Mouse (Mus musculus): ENCODE results near the gene Mta2. TPM values are rescaled to one million over a fixed set of nuclear protein-coding genes. Genes with fewer than 3 reads are reported as not detected.

Mta2 gene
- 42.2 TPM for polyA plus RNA-seq (2015; fragmentation: Illumina TruSeq; extraction: RNeasy Lipid Tissue Mini Kit (QIAGEN cat#74804); ENCODE audit: low read depth, low replicate concordance)

GRCm38 (mm10) chr19:8941515-8942217, at the start of gene Mta2:
Mta2 (plus strand) TSS chr19:8941875.

GRCm38 (mm10) chr19:8892829-8893766, 48.6 kb upstream of the Mta2 start, which contains the start of gene Ints5:
Ints5 (plus strand) TSS chr19:8893005.

GRCm38 (mm10) chr19:8897865-8898495, 43.7 kb upstream of the Mta2 start, which contains the start of gene Ganab:
Ganab (plus strand) TSS chr19:8898071.

GRCm38 (mm10) chr19:8920073-8920736, 21.5 kb upstream of the Mta2 start, which contains the start of gene B3gat3:
B3gat3 (plus strand) TSS chr19:8920374.

GRCm38 (mm10) chr19:8929224-8930088, 12.2 kb upstream of the Mta2 start, which contains the start of the genes Rom1 and Eml3:
Rom1 (minus strand) TSS chr19:8929356.
Eml3 (plus strand) TSS chr19:8929552.

GRCm38 (mm10) chr19:8953135-8954039, 11.7 kb downstream of the Mta2 start, which contains the start of gene Tut1:
Tut1 (plus strand) TSS chr19:8953847.

GRCm38 (mm10) chr19:8966590-8967372, 25.1 kb downstream of the Mta2 start, which contains the start of gene Eef1g:
Eef1g (plus strand) TSS chr19:8967041.

GRCm38 (mm10) chr19:8989066-8989566, 47.4 kb downstream of the Mta2 start, which contains the start of gene Ahnak:
Ahnak (plus strand) TSS chr19:8989284.

Other genes starting within 250 kb of the Mta2 start
- 155 TPM for gene Slc3a2, start 218.5 kb upstream of the Mta2 start, polyA plus RNA-seq (2015; fragmentation: Illumina TruSeq; extraction: RNeasy Lipid Tissue Mini Kit (QIAGEN cat#74804); ENCODE audit: low read depth, low replicate concordance)
- 52.0 TPM for gene Wdr74, start 206.0 kb upstream of the Mta2 start, polyA plus RNA-seq (2015; fragmentation: Illumina TruSeq; extraction: RNeasy Lipid Tissue Mini Kit (QIAGEN cat#74804); ENCODE audit: low read depth, low replicate concordance)
- gene 1700092M07Rik, start 201.2 kb upstream of the Mta2 start, polyA plus RNA-seq (2015; fragmentation: Illumina TruSeq; extraction: RNeasy Lipid Tissue Mini Kit (QIAGEN cat#74804); ENCODE audit: low read depth, low replicate concordance): not detected
- 93.3 TPM for gene Stx5a, start 200.5 kb upstream of the Mta2 start, polyA plus RNA-seq (2015; fragmentation: Illumina TruSeq; extraction: RNeasy Lipid Tissue Mini Kit (QIAGEN cat#74804); ENCODE audit: low read depth, low replicate concordance)
- gene Nxf1, start 184.8 kb upstream of the Mta2 start, polyA plus RNA-seq (2015; fragmentation: Illumina TruSeq; extraction: RNeasy Lipid Tissue Mini Kit (QIAGEN cat#74804); ENCODE audit: low read depth, low replicate concordance): 89.5 TPM
- gene Tmem223, start 170.9 kb upstream of the Mta2 start, polyA plus RNA-seq (2015; fragmentation: Illumina TruSeq; extraction: RNeasy Lipid Tissue Mini Kit (QIAGEN cat#74804); ENCODE audit: low read depth, low replicate concordance): 109 TPM
- 11.0 TPM for gene Tmem179b, start 167.4 kb upstream of the Mta2 start, polyA plus RNA-seq (2015; fragmentation: Illumina TruSeq; extraction: RNeasy Lipid Tissue Mini Kit (QIAGEN cat#74804); ENCODE audit: low read depth, low replicate concordance)
- 12.2 TPM for gene Taf6l, start 155.5 kb upstream of the Mta2 start, polyA plus RNA-seq (2015; fragmentation: Illumina TruSeq; extraction: RNeasy Lipid Tissue Mini Kit (QIAGEN cat#74804); ENCODE audit: low read depth, low replicate concordance)
- gene Polr2g, start 143.3 kb upstream of the Mta2 start, polyA plus RNA-seq (2015; fragmentation: Illumina TruSeq; extraction: RNeasy Lipid Tissue Mini Kit (QIAGEN cat#74804); ENCODE audit: low read depth, low replicate concordance): 206 TPM
- 4.3 TPM for gene Zbtb3, start 139.3 kb upstream of the Mta2 start, polyA plus RNA-seq (2015; fragmentation: Illumina TruSeq; extraction: RNeasy Lipid Tissue Mini Kit (QIAGEN cat#74804); ENCODE audit: low read depth, low replicate concordance)
- gene Ttc9c, start 122.5 kb upstream of the Mta2 start, polyA plus RNA-seq (2015; fragmentation: Illumina TruSeq; extraction: RNeasy Lipid Tissue Mini Kit (QIAGEN cat#74804); ENCODE audit: low read depth, low replicate concordance): 38.9 TPM
- gene Hnrnpul2, start 121.9 kb upstream of the Mta2 start, polyA plus RNA-seq (2015; fragmentation: Illumina TruSeq; extraction: RNeasy Lipid Tissue Mini Kit (QIAGEN cat#74804); ENCODE audit: low read depth, low replicate concordance): 102 TPM
- not detected for gene AC129217.1, start 112.1 kb upstream of the Mta2 start, polyA plus RNA-seq (2015; fragmentation: Illumina TruSeq; extraction: RNeasy Lipid Tissue Mini Kit (QIAGEN cat#74804); ENCODE audit: low read depth, low replicate concordance)
- gene Bscl2, start 104.4 kb upstream of the Mta2 start, polyA plus RNA-seq (2015; fragmentation: Illumina TruSeq; extraction: RNeasy Lipid Tissue Mini Kit (QIAGEN cat#74804); ENCODE audit: low read depth, low replicate concordance): 92.5 TPM
- gene Gng3, start 102.7 kb upstream of the Mta2 start, polyA plus RNA-seq (2015; fragmentation: Illumina TruSeq; extraction: RNeasy Lipid Tissue Mini Kit (QIAGEN cat#74804); ENCODE audit: low read depth, low replicate concordance): 191 TPM
- gene Lrrn4cl, start 91.1 kb upstream of the Mta2 start, polyA plus RNA-seq (2015; fragmentation: Illumina TruSeq; extraction: RNeasy Lipid Tissue Mini Kit (QIAGEN cat#74804); ENCODE audit: low read depth, low replicate concordance): 0.82 TPM
- 140 TPM for gene Ubxn1, start 70.4 kb upstream of the Mta2 start, polyA plus RNA-seq (2015; fragmentation: Illumina TruSeq; extraction: RNeasy Lipid Tissue Mini Kit (QIAGEN cat#74804); ENCODE audit: low read depth, low replicate concordance)
- 52.0 TPM for gene Uqcc3, start 61.0 kb upstream of the Mta2 start, polyA plus RNA-seq (2015; fragmentation: Illumina TruSeq; extraction: RNeasy Lipid Tissue Mini Kit (QIAGEN cat#74804); ENCODE audit: low read depth, low replicate concordance)
- 15.7 TPM for gene Lbhd1, start 58.1 kb upstream of the Mta2 start, polyA plus RNA-seq (2015; fragmentation: Illumina TruSeq; extraction: RNeasy Lipid Tissue Mini Kit (QIAGEN cat#74804); ENCODE audit: low read depth, low replicate concordance)
- gene Gm49403, start 57.9 kb upstream of the Mta2 start, polyA plus RNA-seq (2015; fragmentation: Illumina TruSeq; extraction: RNeasy Lipid Tissue Mini Kit (QIAGEN cat#74804); ENCODE audit: low read depth, low replicate concordance): not detected
- 47.2 TPM for gene 1810009A15Rik, start 53.0 kb upstream of the Mta2 start, polyA plus RNA-seq (2015; fragmentation: Illumina TruSeq; extraction: RNeasy Lipid Tissue Mini Kit (QIAGEN cat#74804); ENCODE audit: low read depth, low replicate concordance)
- gene Gm49416, start 52.9 kb upstream of the Mta2 start, polyA plus RNA-seq (2015; fragmentation: Illumina TruSeq; extraction: RNeasy Lipid Tissue Mini Kit (QIAGEN cat#74804); ENCODE audit: low read depth, low replicate concordance): not detected
- 12.2 TPM for gene Ints5, start 48.9 kb upstream of the Mta2 start, polyA plus RNA-seq (2015; fragmentation: Illumina TruSeq; extraction: RNeasy Lipid Tissue Mini Kit (QIAGEN cat#74804); ENCODE audit: low read depth, low replicate concordance)
- 81.9 TPM for gene Ganab, start 43.8 kb upstream of the Mta2 start, polyA plus RNA-seq (2015; fragmentation: Illumina TruSeq; extraction: RNeasy Lipid Tissue Mini Kit (QIAGEN cat#74804); ENCODE audit: low read depth, low replicate concordance)
- 219 TPM for gene B3gat3, start 21.5 kb upstream of the Mta2 start, polyA plus RNA-seq (2015; fragmentation: Illumina TruSeq; extraction: RNeasy Lipid Tissue Mini Kit (QIAGEN cat#74804); ENCODE audit: low read depth, low replicate concordance)
- gene Rom1, start 12.5 kb upstream of the Mta2 start, polyA plus RNA-seq (2015; fragmentation: Illumina TruSeq; extraction: RNeasy Lipid Tissue Mini Kit (QIAGEN cat#74804); ENCODE audit: low read depth, low replicate concordance): 10.4 TPM
- 10.3 TPM for gene Eml3, start 12.3 kb upstream of the Mta2 start, polyA plus RNA-seq (2015; fragmentation: Illumina TruSeq; extraction: RNeasy Lipid Tissue Mini Kit (QIAGEN cat#74804); ENCODE audit: low read depth, low replicate concordance)
- gene Tut1, start 12.0 kb downstream of the Mta2 start, polyA plus RNA-seq (2015; fragmentation: Illumina TruSeq; extraction: RNeasy Lipid Tissue Mini Kit (QIAGEN cat#74804); ENCODE audit: low read depth, low replicate concordance): 16.9 TPM
- 367 TPM for gene Eef1g, start 25.2 kb downstream of the Mta2 start, polyA plus RNA-seq (2015; fragmentation: Illumina TruSeq; extraction: RNeasy Lipid Tissue Mini Kit (QIAGEN cat#74804); ENCODE audit: low read depth, low replicate concordance)
- 5.2 TPM for gene Ahnak, start 47.4 kb downstream of the Mta2 start, polyA plus RNA-seq (2015; fragmentation: Illumina TruSeq; extraction: RNeasy Lipid Tissue Mini Kit (QIAGEN cat#74804); ENCODE audit: low read depth, low replicate concordance)
- not detected for gene Scgb1a1, start 146.1 kb downstream of the Mta2 start, polyA plus RNA-seq (2015; fragmentation: Illumina TruSeq; extraction: RNeasy Lipid Tissue Mini Kit (QIAGEN cat#74804); ENCODE audit: low read depth, low replicate concordance)
- 116 TPM for gene Asrgl1, start 193.8 kb downstream of the Mta2 start, polyA plus RNA-seq (2015; fragmentation: Illumina TruSeq; extraction: RNeasy Lipid Tissue Mini Kit (QIAGEN cat#74804); ENCODE audit: low read depth, low replicate concordance)

All from brain, adult 10 weeks (tissue).